8 mouse cellular contexts compared by ENCODE assay signal in genomic region chr3:99936159-99936558, GRCm38 (mm10). TPM values are rescaled to one million over a fixed set of nuclear protein-coding genes. Genes with fewer than 3 reads are reported as not detected.
A peak's percentile ranks its signal among the peaks of the same experiment; 100 is the strongest.
DNase-seq lines count a peak whose midpoint lies in the region; ATAC-seq and TF ChIP-seq lines count a peak whose summit lies in the region.

No protein-coding gene starts in this region.

- 29% methylated on average over 1 of the region's 1 CpGs for WGBS in intestine, postnatal 0 days

- H3K9ac ChIP-seq in CH12.LX (ENCODE audit: insufficient read depth, low read depth): no peak overlapping the region
- H3K9ac ChIP-seq in intestine, postnatal 0 days (ENCODE audit: low read depth, low read length): no peak overlapping the region

- H3K79me2 ChIP-seq in CH12.LX (replicated peaks; ENCODE audit: control insufficient read depth, extremely low read depth, insufficient read depth, poor library complexity, severe bottlenecking): no peaks in the 10 kb centered on the region

- no peak for TF ChIP-seq EP300 in CH12.LX (IDR thresholded peaks at IDR 0.05; ENCODE audit: low read length)

- H3K36me3 ChIP-seq in CH12.LX (replicated peaks in 1 of 2; ENCODE audit: control insufficient read depth in 1 of 2, insufficient read depth in 1 of 2, low read length in 1 of 2): no peaks in the 10 kb centered on the region
- H3K36me3 ChIP-seq in intestine, postnatal 0 days (ENCODE audit: control insufficient read depth, insufficient read depth): no peaks in the 10 kb centered on the region

- peak in 1 of 2 experiments; percentile 49; a peak in 2 of 4 replicates for TF ChIP-seq CTCF in CH12.LX (conservative IDR thresholded peaks at IDR 0.05 in 1 of 2, IDR thresholded peaks at IDR 0.05 in 1 of 2; ENCODE audit: low read depth in 2 of 2, low read length in 2 of 2)
- peak; percentile 83 for TF ChIP-seq CTCF in intestine, postnatal 0 days (IDR thresholded peaks at IDR 0.05; ENCODE audit: low read depth)

- TF ChIP-seq POLR2A in CH12.LX (IDR thresholded peaks at IDR 0.05; ENCODE audit: low read depth, low read length): no peak

- H3K27ac ChIP-seq in CH12.LX (ENCODE audit: insufficient read depth, low read depth): no peak overlapping the region
- H3K27ac ChIP-seq in intestine, postnatal 0 days (ENCODE audit: low read depth, low read length): no peak overlapping the region

- peak; percentile 45; the same call in 1 of the 2 replicates for ATAC-seq in intestine, postnatal 0 days

- DNase-seq in left cerebral cortex, adult 18-20 months (ENCODE audit: low spot score in 2 of 2): peak; percentile 8 to 24
- no peak for DNase-seq in left cerebral cortex, adult 11 months (ENCODE audit: low spot score)
- peak; percentile 14 for DNase-seq in CH12.LX (ENCODE audit: extremely low read depth)
- DNase-seq in adrenal gland, postnatal 10 days: peak; percentile 38
- DNase-seq in testis, postnatal 10 days (ENCODE audit: low spot score): peak; percentile 53
- no peak for DNase-seq in spleen, postnatal 14 days (ENCODE audit: low spot score in 2 of 2)
- no peak for DNase-seq in thymus, postnatal 10 days (ENCODE audit: low spot score in 2 of 2)

- H3K9me3 ChIP-seq in CH12.LX (replicated peaks; ENCODE audit: low read length): no peaks in the 10 kb centered on the region
- H3K9me3 ChIP-seq in intestine, postnatal 0 days (ENCODE audit: control insufficient read depth): no peaks in the 10 kb centered on the region

- in situ Hi-C loops in CH12.LX (cut with MboI; ENCODE audit: low pct_ligation_motif_present, low pct_unique_long_range_greater_than_20kb, low sequenced_read_pairs): loop anchor here (25.0 kb wide), 1 partner anchor 699 kb away; the partner anchor contains the start of gene Tbx15

- H3K27me3 ChIP-seq in CH12.LX (replicated peaks): no peaks in the 10 kb centered on the region
- no peaks in the 10 kb centered on the region for H3K27me3 ChIP-seq in intestine, postnatal 0 days (replicated peaks; ENCODE audit: control insufficient read depth, insufficient read depth, low read length)

- peak; percentile 53 for TF ChIP-seq RAD21 in CH12.LX (IDR thresholded peaks at IDR 0.05; ENCODE audit: low read depth, low read length)

- no peak overlapping the region for H3K4me3 ChIP-seq in CH12.LX (replicated peaks in 1 of 3; ENCODE audit: low read depth in 2 of 3, low read length in 2 of 3, poor library complexity in 1 of 3)
- H3K4me3 ChIP-seq in intestine, postnatal 0 days (ENCODE audit: low read depth, low read length): no peak overlapping the region

- dilution Hi-C loops in CH12.LX (cut with MboI; ENCODE audit: extremely low pct_ligation_motif_present, extremely low pct_unique_long_range_greater_than_20kb, low sequenced_read_pairs): no loop called here

- H3K4me1 ChIP-seq in CH12.LX (ENCODE audit: control insufficient read depth in 1 of 2, insufficient read depth in 2 of 2): peaks cover 0 to 2% of the 10 kb centered on the region in 2 experiments; a peak in 1 of 4 replicates
- no peaks in the 10 kb centered on the region for H3K4me1 ChIP-seq in intestine, postnatal 0 days (replicated peaks; ENCODE audit: control insufficient read depth, insufficient read depth, low read length)

- H3K4me2 ChIP-seq in CH12.LX (ENCODE audit: insufficient read depth, low read depth, poor library complexity, severe bottlenecking): no peak overlapping the region
- H3K4me2 ChIP-seq in intestine, postnatal 0 days (replicated peaks; ENCODE audit: low read depth): no peak overlapping the region

TF ChIP-seq in CH12.LX, 34 proteins besides CTCF, POLR2A, EP300 and RAD21:
- TF ChIP-seq HCFC1 (IDR thresholded peaks at IDR 0.05; ENCODE audit: low read depth, low read length) (no peak), JUN (IDR thresholded peaks at IDR 0.05; ENCODE audit: insufficient read depth, low read depth, low read length) (no peak), SMC3 (IDR thresholded peaks at IDR 0.05; ENCODE audit: low read depth, low read length) (peak; percentile 34; the same call in 1 of the 2 replicates)

RNA-seq across cellular contexts. Expression of gene Spag17, which starts 51.0 kb away (rescaled TPM):
- total RNA-seq in left cerebral cortex, adult 18-20 months (2021): under 1 TPM; 0.05 to 0.14 TPM
- not detected in 2 replicates for total RNA-seq in CH12.LX (2012; rRNA removed)
- not detected in 2 replicates for total RNA-seq in CH12.LX (2014; rRNA removed)
- not detected in 2 replicates for polyA plus RNA-seq in CH12.LX (2012; ENCODE audit: insufficient read length, low read depth)
- under 1 TPM in 1 of 2 experiments, not detected in 1; 0.03 TPM for total RNA-seq in adrenal gland, postnatal 10 days (2021)
- polyA plus RNA-seq in intestine, postnatal 0 days (2015; fragmentation: Nextera tagmentation; extraction: Ambion mirVana): 0.13 TPM in 1 of 2 replicates, not detected in the other

Comparison
In these comparisons a context has a peak if more than half of its experiments do, and no peak if none do; other contexts are left out.
1. DNase-seq: peak in left cerebral cortex, adult 18-20 months (2 of 2), CH12.LX (single experiment), adrenal gland, postnatal 10 days (single experiment) and testis, postnatal 10 days (single experiment); none in left cerebral cortex, adult 11 months (single experiment), spleen, postnatal 14 days (0 of 2) and thymus, postnatal 10 days (0 of 2).